Mouse (Mus musculus): ENCODE results near the gene Olfr1231.

DNA sequence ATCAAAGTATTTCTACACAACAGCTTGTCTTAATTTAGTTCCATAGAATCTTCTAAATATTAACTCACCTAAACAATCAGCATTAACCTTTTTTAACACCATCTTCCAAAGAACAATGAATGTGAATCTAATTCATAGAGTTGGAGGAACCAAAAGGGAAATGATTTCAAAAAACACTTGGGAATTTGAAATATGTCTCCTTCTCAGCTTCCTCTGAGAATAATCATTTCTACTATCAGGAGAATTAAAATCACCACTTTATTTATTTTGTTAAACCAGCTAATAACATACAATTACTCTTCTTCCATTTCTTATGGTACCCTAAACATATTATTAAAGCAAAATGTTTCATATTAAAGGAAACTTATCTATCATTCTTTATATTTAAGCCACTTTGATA, 35.4 kb upstream of the Olfr1231 start, which contains the start of gene Olfr1233:
- TF ChIP-seq CTCF (IDR thresholded peaks at IDR 0.05; ENCODE audit: low read depth) (no peak), EP300 (IDR thresholded peaks at IDR 0.05; ENCODE audit: low read depth) (no peak)

Measured in liver, postnatal 0 days (tissue).